Mouse (Mus musculus) spleen, adult 2 months (tissue): ENCODE results near the gene Mindy1. TPM values are rescaled to one million over a fixed set of nuclear protein-coding genes. Genes with fewer than 3 reads are reported as not detected.

ENCODE experiments used
- DNase-seq, 2 experiments: peaks; one replicate each; pipeline versions ENCODE4 v3.0.0 to v3.0.0-alpha.2; 2012 to 2021; ENCODE audit warnings: low spot score in 2 of 2, low read depth in 1 of 2
- H3K27ac ChIP-seq: fragments of 200-500 bp; 2 replicates; pipeline ENCODE4 v1.5.1; 2012; ENCODE audit warnings: low read length, inconsistent platforms; ENCODE audit not compliant: insufficient read depth
- H3K27me3 ChIP-seq: fragments of 200-500 bp; 2 replicates; pipeline ENCODE4 v1.6.1; 2012; ENCODE audit warnings: mild to moderate bottlenecking, moderate library complexity, low read length, inconsistent platforms; ENCODE audit not compliant: control insufficient read depth, insufficient read depth
- H3K36me3 ChIP-seq: fragments of 200-500 bp; 2 replicates; pipeline ENCODE4 v1.6.1; 2012; ENCODE audit warnings: mild to moderate bottlenecking, low read length, inconsistent platforms; ENCODE audit not compliant: control insufficient read depth, insufficient read depth
- H3K4me1 ChIP-seq: fragments of 200-500 bp; 2 replicates; pipeline ENCODE4 v1.6.1; 2011; ENCODE audit warnings: inconsistent platforms; ENCODE audit not compliant: control insufficient read depth, insufficient read depth, insufficient read length
- H3K4me3 ChIP-seq: fragments of 200-500 bp; 2 replicates; pipeline ENCODE4 v1.5.1; 2011; ENCODE audit warnings: mild to moderate bottlenecking, inconsistent platforms; ENCODE audit not compliant: insufficient read depth, insufficient read length; ENCODE audit errors: extremely low read depth
- CTCF ChIP-seq: fragments of 200-500 bp; IDR thresholded peaks from 2 replicates; pipeline ENCODE4 v1.5.1; 2011; ENCODE audit warnings: mild to moderate bottlenecking, inconsistent platforms; ENCODE audit not compliant: insufficient read depth, insufficient read length, insufficient replicate concordance; ENCODE audit errors: extremely low read depth
- POLR2A ChIP-seq: fragments of 200-500 bp; IDR thresholded peaks from 2 replicates; pipeline ENCODE4 v1.6.1; 2011; ENCODE audit warnings: low read depth, low read length, inconsistent platforms
- WGBS: fragments of 180-500 bp; shearing (Covaris S2); methylation state at CpG from one replicate; pipeline ENCODE4 v1.1.7; 2018; 5-methylcytosine and 5-hydroxymethylcytosine counted together
- polyA plus RNA-seq: library from polyadenylated mRNA; depleted of rRNA; stranded (reverse); fragments of >200 nt; gene quantifications from 2 replicates; pipeline ENCODE4 v1.2.3, GENCODE M21; 2012

Gene Mindy1
- polyA plus RNA-seq, 1 experiment: 44.8 TPM

DNA sequence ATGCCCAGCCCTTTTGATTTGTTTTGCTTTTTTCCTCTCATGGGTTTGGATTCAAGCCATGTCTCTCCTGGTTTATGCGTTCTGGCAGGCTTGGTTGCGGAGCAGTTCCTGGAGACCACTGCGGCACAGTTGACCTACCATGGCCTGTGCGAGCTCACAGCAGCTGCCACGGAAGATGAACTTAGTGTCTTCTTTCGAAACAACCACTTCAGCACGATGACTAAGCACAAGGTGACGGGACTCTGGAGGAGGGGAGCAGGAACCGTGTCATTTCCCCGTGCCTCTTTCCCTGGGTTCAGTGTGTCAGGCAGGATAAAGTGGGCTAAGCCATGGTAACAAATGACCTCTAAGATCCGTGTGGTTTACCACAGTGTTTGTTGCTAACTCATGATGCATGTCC lies 12.4 kb downstream of the Mindy1 start:
- no peak for DNase-seq
- Histone ChIP-seq H3K4me1 (no peaks in the 10 kb centered on the region; the same call in 1 of the 2 replicates), H3K4me3 (no peak overlapping the region), H3K27me3 (no peaks in the 10 kb centered on the region), H3K36me3 (peaks cover 20% of the 10 kb centered on the region), H3K27ac (peak overlapping the region; percentile 28; the same call in 1 of the 2 replicates)
- TF ChIP-seq POLR2A (no peak), CTCF (no peak)
- WGBS: 18% methylated on average over 11 of the region's 11 CpGs

DNA sequence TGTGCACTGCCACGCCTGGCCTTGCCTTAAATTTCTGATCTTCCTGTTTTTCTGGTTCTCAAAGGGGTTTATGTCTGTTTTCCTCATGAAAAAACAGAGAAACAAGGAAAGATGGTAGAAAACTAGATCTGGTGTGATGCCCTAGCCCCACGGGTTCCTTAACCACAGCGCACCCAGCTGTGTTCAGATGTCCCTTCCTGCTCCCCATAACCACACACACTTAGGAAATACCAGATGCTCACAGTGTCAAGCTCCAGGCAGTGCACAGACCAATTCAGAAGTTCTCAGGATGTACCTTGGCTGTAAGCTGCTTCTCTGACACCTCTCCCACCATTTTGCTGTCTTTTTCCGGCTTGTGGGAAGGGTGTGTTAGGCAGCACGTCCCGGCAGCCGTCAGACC lies 13.2 kb downstream of the Mindy1 start:
- WGBS: 53% methylated on average over 7 of the region's 7 CpGs
- Histone ChIP-seq H3K27me3 (no peaks in the 10 kb centered on the region), H3K36me3 (peaks cover 17% of the 10 kb centered on the region), H3K4me1 (no peaks in the 10 kb centered on the region; the same call in 1 of the 2 replicates), H3K4me3 (no peak overlapping the region), H3K27ac (no peak overlapping the region)
- TF ChIP-seq CTCF (no peak), POLR2A (no peak)
- DNase-seq: no peak

DNA sequence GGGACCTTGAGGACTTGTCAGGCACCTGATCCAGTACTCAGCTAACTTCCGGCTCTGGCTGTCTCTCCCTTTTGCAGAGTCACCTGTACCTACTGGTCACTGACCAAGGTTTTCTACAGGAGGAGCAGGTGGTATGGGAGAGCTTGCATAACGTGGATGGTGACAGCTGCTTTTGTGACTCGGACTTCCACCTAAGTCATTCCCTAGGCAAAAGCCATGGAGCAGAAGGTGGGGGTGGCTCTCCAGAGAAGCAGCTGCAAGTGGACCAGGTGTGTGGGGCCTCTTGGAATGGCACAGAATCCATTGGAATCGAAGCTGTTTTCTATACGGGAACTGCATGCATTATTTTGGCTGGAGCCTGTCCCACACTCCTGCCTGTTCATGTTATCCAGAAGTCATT lies 13.6 kb downstream of the Mindy1 start:
- whole genome bisulfite sequencing: 86% methylated on average over 5 of the region's 5 CpGs
- DNase-seq: no peak
- no peak for TF ChIP-seq POLR2A
- TF ChIP-seq CTCF: no peak
- Histone ChIP-seq H3K27me3 (no peaks in the 10 kb centered on the region), H3K4me1 (no peaks in the 10 kb centered on the region; the same call in 1 of the 2 replicates), H3K36me3 (peaks cover 17% of the 10 kb centered on the region), H3K4me3 (no peak overlapping the region), H3K27ac (no peak overlapping the region)

DNA sequence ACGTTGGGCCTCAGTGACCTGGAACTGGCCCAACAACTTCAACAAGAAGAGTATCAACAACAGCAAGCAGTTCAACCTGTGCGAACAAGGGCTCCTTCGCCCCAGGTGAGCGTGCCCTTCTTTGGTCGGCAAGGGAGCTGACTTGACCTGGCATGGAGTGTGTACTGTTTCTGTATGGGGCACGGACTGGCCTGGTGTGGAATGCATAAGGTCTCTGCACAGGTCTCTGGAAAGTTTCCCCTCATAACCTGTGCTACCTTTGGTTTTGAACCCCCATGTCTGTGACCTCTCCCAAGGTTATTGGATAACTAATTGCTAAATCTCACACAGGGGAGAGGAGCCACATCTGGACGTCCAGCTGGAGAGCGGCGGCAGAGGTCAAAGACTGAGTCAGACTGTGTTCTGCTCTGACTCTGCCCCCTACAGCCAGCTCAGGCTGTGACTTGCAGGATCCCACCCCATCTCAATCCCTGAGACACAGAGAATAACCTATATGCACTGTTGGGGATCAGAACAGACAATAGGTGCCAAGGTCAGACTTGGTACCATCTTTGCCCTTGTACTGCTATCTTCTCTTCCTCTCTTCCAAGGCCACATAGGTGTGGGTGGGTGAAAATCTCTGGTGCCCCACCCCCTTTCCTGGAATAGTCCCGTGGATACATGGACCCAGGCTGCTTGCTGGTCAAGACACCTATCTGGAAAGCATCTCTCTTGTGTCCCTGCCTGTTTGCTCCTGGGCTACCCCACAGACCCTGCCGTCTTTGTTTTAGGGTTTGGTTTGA lies 14.4 kb downstream of the Mindy1 start:
- DNase-seq: no peak
- H3K36me3 ChIP-seq: peaks cover 17% of the 10 kb centered on the region
- no peak overlapping the region for H3K4me3 ChIP-seq
- no peaks in the 10 kb centered on the region for H3K27me3 ChIP-seq
- H3K4me1 ChIP-seq: no peaks in the 10 kb centered on the region; the same call in 1 of the 2 replicates
- WGBS: 89% methylated on average over 11 of the region's 11 CpGs
- no peak overlapping the region for H3K27ac ChIP-seq
- TF ChIP-seq CTCF (no peak), POLR2A (no peak)

GRCm38 (mm10) chr3:95296103-95296469 lies 14.9 kb downstream of the Mindy1 start:
- H3K4me3 ChIP-seq: no peak overlapping the region
- TF ChIP-seq POLR2A (no peak), CTCF (peak; percentile 70; the same call in 1 of the 2 replicates)
- H3K4me1 ChIP-seq: no peaks in the 10 kb centered on the region; the same call in 1 of the 2 replicates
- 10% methylated on average over 5 of the region's 5 CpGs for WGBS
- no peaks in the 10 kb centered on the region for H3K27me3 ChIP-seq
- peaks cover 17% of the 10 kb centered on the region for H3K36me3 ChIP-seq
- no peak overlapping the region for H3K27ac ChIP-seq
- DNase-seq: peak in 1 of 2 experiments; percentile 48

DNA sequence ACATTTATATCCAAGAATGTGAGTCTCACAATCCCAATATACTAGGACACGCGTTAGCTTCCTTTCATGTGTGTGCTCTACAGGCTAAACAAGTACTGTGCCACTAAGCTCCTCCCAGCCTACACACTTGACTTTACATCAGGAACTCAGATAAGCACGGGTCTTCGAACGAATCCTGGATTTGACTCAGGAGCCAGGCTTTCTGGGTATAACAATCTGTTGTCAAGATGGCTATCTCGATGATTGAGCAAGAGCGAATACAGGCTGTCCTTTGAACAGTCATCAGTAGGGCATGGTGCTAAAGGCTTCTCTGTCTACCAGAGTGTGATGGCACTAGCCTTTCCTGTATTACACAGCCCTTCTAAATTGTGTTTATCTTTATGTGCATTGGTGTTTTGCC lies 16.9 kb downstream of the Mindy1 start:
- WGBS: 90% methylated on average over 7 of the region's 7 CpGs
- no peak for DNase-seq

More for the DNA sequence above, 16.9 kb downstream of the Mindy1 start:
- H3K36me3 ChIP-seq: peaks cover 12% of the 10 kb centered on the region
- H3K4me3 ChIP-seq: no peak overlapping the region
- H3K4me1 ChIP-seq: no peaks in the 10 kb centered on the region; the same call in 1 of the 2 replicates
- no peak overlapping the region for H3K27ac ChIP-seq
- TF ChIP-seq CTCF: no peak
- TF ChIP-seq POLR2A: no peak
- no peaks in the 10 kb centered on the region for H3K27me3 ChIP-seq
